Mouse (Mus musculus) left cerebral cortex, adult 11 months (tissue): Measurements from ENCODE around the gene Gm20388.
"Not testable (repeated sequence)": the region's sequence is repeated elsewhere in the genome, so short reads cannot be mapped to it uniquely, and the experiment has no call there.

Source experiments
- DNase-seq: peaks from one replicate; pipeline ENCODE4 v3.0.0; 2022; ENCODE audit warnings: low spot score

Gm20388 gene

DNA sequence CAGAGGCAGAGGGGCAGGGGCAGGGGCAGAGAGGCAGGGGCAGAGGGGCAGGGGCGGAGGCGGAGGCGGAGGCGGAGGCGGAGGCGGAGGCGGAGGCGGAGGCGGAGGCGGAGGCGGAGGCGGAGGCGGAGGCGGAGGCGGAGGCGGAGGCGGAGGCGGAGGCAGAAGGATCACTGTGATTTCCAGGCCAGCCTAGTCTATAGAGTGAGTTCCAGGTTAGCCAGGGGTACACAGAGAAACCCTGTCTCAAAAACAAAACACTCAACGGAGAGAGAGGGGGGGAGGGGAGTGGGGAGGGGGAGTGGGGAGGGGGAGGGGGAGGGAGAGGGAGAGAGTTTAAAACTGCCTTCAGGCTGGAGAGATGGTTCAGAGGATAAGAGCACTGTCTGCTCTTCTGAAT is 1408.1 kb downstream of the Gm20388 start:
- DNase-seq = not testable (repeated sequence)

GRCm38 (mm10) chr8:121319491-121319890 is 1408.8 kb downstream of the Gm20388 start:
- no peak for DNase-seq

GRCm38 (mm10) chr8:121326164-121326910 is 1415.7 kb downstream of the Gm20388 start:
- DNase-seq = no peak

DNA sequence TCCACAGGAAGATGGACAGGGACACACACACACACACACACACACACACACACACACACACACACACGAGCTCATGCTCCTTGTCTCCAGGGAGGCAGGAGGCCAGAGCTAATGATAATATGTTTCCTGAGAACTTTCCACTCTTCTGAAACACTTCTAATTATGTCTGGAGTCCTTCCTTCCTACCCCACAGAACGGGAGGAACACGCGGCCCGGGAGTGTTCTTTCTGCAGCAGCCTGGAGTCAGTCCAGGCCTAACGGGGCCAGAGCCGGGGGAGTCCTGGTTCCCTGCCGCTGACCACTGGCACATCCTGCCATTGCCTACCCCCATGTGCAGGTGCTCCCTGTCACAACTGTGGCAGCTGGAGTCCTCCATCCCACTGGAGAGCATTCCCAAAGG is 1421.8 kb downstream of the Gm20388 start:
- no peak for DNase-seq

DNA sequence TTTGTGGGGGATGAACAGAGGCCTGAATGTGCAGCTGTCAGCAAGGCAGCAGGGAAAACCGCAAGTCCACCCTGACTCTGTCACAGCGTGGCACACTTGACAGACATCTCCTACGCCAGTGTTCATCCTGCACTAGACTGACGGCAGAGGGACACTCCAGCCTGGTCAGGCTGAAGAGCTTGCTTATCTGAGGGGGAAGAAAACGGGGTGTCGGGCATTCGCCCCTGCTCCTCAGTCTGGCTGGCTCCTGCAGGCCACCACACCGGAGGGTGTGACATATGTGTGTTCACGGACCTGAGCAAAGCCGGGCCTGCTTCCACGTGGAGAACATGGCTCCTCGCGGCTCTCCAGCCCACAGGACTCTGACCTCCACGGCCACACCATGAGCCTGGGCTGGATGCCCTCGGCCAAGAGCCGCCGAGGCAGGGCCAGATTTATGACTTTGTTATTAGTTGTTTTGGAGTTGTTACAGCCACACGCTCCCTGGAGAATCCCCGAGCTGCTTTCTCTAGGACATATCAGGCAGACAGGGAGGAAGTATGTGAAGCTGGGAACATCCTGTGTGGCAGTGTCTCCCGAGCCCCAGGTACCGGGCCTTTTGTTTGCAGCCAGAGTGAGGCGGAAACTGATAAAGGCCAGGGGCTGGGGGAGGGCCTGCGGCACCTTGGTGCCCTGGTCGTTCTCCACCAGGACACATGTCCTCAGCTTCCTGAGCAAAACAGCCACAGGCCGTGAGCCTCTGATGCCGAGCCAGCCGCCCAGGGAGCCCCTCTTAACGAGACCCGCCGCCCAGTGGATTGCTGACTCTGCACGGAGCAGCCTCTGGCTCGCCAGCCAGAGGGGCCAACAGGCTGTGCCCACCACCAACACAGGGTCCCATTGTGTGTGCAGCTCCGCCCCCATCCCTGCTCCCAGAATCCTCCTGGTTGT is 1424.1 kb downstream of the Gm20388 start:
- DNase-seq = no peak

DNA sequence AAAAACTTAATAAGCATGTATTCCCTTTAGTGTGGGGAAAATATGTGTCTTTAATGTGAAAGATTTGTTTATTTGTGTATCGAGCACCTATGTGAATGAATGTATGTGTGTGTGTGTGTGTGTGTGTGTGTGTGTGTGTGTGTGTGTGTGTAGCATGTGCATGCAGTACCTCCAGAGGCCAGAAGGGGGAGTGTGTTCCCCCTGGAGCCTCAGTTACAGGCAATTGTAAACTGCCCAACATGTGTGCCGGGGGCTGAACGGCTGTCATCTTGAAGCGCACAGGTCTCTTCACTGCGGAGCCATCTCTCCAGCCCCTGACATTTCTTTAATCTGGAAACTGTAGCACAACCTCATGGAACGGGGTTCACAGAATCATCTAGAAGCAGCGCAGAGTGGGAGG is 1425.0 kb downstream of the Gm20388 start:
- no peak for DNase-seq

DNA sequence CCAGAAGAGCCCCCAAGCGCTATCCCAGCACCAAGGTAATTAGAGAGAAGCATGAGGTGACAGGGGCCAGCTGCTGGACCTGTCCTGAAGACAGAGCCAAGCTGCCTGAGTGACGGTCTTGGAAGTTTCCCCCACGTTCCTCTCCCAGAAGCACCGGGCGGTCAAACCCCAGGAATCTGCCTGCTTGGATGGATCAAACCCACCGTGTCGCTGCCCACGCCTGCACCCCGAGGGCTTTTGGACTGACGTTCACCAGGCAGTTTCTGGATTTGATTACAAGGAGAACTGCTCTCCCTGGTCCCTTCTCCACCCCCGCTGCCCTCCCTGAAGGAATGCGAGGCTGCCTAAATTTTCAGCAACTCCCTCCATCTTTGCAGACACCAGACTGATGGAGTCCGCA is 1432.3 kb downstream of the Gm20388 start:
- no peak for DNase-seq

- DNase-seq = no peak
Measured at GRCm38 (mm10) chr8:121344486-121344885, 1433.8 kb downstream of the Gm20388 start.

GRCm38 (mm10) chr8:121346175-121346574 is 1435.5 kb downstream of the Gm20388 start:
- no peak for DNase-seq

GRCm38 (mm10) chr8:121346862-121347261 is 1436.2 kb downstream of the Gm20388 start:
- no peak for DNase-seq

GRCm38 (mm10) chr8:121348998-121349397 is 1438.4 kb downstream of the Gm20388 start:
- DNase-seq = no peak

DNA sequence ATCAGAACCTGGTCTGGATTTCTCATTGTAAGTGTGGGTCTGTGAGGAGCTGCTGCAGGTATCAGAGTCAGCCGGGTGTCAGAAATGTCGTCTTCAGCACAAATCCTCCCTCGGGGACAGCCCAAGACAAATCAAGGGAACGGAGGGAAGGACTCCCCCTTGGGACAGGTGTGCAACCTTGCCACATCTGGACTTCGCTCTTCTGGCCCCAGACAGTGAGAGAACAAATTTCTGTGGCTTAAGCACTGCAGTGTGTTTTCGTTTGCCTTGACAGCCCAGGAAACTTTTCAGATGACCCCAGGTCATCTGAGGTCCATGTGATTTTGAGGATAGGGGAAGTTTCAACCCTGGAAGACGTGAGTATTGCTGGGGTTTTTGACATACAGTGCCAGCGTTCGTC is 1440.2 kb downstream of the Gm20388 start:
- no peak for DNase-seq

DNA sequence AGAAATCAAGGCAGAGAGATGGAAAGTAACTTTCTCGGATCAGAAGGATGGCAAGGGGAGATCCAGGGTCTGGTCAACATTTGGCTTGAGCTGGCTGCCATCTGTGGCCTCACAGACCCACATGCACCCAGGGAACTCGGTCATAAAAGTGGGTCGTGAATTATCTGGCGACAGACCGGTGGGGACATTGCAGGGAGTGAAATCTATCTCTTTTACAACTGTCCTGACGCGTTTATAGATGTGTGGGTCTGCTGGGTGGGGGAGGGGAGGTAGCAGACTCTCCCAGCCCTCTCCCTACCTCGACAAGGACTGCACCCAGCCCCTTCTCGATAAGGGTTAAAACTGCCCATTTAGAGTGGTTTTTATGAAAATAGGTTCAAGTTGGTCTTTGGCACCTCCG is 1444.2 kb downstream of the Gm20388 start:
- no peak for DNase-seq

DNA sequence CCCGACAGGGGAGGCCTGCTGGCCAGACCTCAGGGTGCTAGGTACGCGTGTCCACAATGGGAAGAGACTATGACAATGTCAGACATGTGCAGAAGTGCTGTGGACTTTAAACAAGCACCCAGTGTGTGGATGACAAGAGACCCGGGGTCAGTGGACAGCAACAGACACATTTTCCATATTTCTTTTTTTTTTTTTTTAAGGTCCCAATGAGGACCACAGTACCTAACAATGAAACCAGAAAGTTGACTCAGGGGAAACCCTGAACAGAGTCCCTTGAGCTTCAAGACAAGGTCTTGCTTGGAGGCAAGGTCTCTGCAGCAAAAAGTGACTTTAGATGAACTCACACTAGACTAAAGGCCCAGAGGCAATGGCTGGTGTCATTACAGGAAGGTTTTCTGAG is 1446.8 kb downstream of the Gm20388 start:
- no peak for DNase-seq

DNA sequence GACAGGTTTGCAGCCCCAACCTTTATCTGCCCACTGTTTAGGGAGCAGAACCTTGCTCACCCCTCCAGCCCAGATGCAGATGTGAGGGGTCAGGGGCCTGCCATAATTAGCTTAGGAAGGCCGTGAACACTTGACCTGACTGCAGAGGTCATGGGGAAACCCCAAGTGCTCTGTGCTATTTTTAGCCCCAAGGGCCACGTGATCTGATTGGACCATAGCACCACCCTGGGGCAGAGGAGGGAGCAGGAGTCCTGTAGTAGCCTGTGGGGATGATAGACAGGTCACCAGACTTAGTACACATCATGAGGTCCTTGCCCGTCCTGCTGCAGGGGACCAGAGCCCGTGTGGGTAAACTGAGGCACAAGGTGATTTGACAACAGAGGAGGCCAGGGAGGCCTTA is 1448.0 kb downstream of the Gm20388 start:
- DNase-seq = no peak

DNA sequence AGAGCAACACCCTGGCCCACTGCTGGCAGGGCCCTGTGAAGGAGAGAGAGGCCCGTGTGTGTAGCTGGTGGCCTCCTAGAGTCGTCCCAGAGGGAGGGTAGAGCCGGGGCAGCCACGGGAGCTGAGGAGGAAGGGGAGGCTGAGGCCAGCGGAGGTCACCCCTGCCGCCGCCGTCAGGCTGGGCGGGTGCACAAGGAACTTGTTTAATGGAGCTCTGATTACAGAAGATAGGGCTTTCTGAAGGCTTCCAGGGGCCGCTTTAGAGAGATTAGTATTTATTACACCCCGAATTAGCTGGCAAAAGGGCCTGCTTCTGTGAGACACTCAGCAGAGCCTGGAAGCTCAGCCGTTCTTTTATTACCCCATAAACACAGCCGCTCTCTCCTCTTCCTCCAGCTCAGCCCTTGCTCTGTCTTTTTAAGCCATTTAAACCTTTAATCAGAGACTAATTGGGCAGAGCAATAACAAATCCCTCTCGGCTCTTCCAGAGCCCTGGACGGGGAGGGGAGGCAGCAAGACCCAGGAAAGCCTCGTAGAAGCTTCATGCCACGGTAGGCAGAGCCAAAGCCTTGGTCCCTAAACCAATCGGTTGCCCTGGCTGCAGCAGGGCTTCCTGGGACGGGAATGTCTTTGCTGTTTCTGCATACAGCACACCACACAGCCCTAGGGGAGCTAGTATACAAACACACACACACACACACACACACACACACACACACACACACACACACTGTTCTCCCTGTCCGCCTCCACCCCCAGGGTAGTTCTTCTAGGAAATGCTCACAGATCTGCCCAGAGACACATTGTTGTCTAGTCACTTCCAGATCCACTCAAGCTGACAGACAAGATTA is 1448.7 kb downstream of the Gm20388 start:
- no peak for DNase-seq

DNA sequence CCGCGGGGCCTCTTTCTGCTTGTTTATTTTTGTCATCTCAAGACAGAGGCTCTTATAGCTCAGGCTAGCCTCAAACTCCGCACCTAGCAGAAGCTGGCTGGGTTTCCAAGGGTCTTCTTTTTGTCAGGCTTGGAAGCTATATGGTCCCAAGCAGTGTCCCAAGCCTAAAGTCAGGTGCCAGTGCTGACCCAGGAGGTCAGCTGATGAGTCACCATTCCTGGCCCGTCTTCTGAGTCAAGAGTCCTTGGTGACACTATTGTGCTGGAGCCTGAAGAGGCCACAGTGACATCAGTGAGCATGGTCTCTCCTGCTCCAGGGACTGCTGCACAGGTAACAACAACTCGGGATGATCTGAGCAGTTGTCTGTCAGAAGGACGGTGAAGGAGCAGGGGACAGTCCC is 1449.4 kb downstream of the Gm20388 start:
- no peak for DNase-seq

GRCm38 (mm10) chr8:121361166-121361565 is 1450.5 kb downstream of the Gm20388 start:
- DNase-seq = no peak

DNA sequence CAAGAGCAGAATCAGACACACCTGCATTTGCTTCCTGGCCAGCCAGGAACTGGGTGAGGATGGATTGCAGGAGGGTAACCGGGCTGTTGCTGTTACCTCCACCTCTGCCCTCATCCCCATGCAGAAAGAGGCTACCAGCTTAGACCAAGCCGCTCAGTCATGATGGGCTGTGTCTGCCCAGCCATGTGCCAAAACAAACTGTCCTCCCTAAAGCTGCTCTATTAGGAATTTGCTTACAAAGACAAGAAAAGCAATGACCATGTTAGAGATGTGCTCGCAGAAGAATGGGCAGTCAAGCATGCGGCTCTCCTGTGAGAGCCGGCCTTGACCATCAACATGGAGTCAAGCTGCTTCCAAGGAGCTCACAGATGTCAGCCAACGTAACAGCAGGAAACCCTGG is 1454.0 kb downstream of the Gm20388 start:
- no peak for DNase-seq

GRCm38 (mm10) chr8:121365150-121365549 is 1454.5 kb downstream of the Gm20388 start:
- no peak for DNase-seq

DNA sequence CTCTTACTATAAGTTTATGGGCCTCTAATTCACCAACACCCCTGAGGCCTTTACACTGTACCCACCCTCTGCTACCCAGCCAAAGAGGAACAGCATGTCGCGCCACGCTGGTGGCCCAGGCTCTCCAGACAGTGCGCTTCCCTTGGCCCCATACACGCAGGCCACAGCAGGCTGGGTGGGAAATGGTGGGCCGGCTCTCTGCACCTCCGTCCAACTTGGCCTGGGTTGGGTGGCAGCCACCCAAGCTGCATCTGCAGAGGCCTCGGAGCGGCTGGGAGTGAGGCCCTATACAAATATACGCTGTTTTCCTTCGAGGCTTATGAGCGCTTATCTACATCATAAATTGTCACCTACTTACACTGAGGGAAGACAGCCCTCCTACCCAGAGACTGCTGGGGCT is 1456.0 kb downstream of the Gm20388 start:
- DNase-seq = no peak

DNA sequence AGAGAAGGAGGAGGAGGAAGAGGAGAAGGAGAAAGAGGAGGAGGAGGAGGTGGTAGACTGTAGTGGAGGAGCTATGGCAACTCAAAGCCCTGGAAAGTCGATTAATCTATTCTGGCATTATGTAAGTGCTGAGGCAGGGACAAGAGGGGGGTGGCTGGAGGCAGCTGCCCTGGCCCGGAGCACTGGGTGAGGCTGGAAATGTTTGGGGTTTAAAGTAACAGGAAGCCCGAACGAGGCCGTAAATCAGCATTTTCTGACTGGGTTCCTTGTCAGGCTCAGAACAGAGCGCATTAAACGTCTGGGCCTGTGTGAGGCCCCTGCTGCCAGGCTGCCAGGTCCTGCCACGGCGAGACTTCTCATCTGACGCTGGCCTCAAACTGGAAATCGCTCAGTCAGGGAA is 1458.2 kb downstream of the Gm20388 start:
- DNase-seq = no peak
